Mouse (Mus musculus) limb, embryonic 11.5 days (tissue): ENCODE measurements around the gene Sept12. TPM values are rescaled to one million over a fixed set of nuclear protein-coding genes. Genes with fewer than 3 reads are reported as not detected.

Experiments
- ATAC-seq: fragments of 200-750 bp; cut with Nextera tagmentation; 2 replicates; pipeline ENCODE4 v1.8.0; 2017; ENCODE audit warnings: low read depth; ENCODE audit not compliant: insufficient number of reproducible peaks, low FRiP score, low TSS enrichment
- DNase-seq: peaks from one replicate; pipeline ENCODE4 v3.0.0-alpha.2; 2015; ENCODE audit warnings: low spot score
- H3K27ac ChIP-seq: fragments of 300-500 bp; sonication (generic); replicated peaks from 2 replicates; pipeline ENCODE4 v1.5.1; 2014; ENCODE audit warnings: low read depth, mild to moderate bottlenecking, low read length
- H3K27me3 ChIP-seq: fragments of 300-500 bp; sonication (generic); 2 replicates; pipeline ENCODE4 v1.6.1; 2014; ENCODE audit warnings: mild to moderate bottlenecking, low read length, mixed read lengths; ENCODE audit not compliant: control insufficient read depth, insufficient read depth
- H3K36me3 ChIP-seq: fragments of 300-500 bp; sonication (generic); 2 replicates; pipeline ENCODE4 v1.6.1; 2014; ENCODE audit warnings: mild to moderate bottlenecking, low read length, moderate library complexity, mixed read lengths; ENCODE audit not compliant: control insufficient read depth, insufficient read depth
- H3K4me1 ChIP-seq: fragments of 300-500 bp; sonication (generic); 2 replicates; pipeline ENCODE4 v1.6.1; 2014; ENCODE audit warnings: low read length, mixed read lengths; ENCODE audit not compliant: control insufficient read depth, insufficient read depth
- H3K4me2 ChIP-seq: fragments of 300-500 bp; sonication (generic); 2 replicates; pipeline ENCODE4 v1.6.1; 2014; ENCODE audit warnings: low read depth, mild to moderate bottlenecking, moderate library complexity; ENCODE audit not compliant: severe bottlenecking
- H3K4me3 ChIP-seq: fragments of 300-500 bp; sonication (generic); 2 replicates; pipeline ENCODE4 v1.5.1; 2014; ENCODE audit warnings: low read depth, low read length
- H3K9ac ChIP-seq: fragments of 300-500 bp; sonication (generic); 2 replicates; pipeline ENCODE4 v1.6.1; 2014; ENCODE audit warnings: mild to moderate bottlenecking, low read length
- H3K9me3 ChIP-seq: fragments of 300-500 bp; sonication (generic); 2 replicates; pipeline ENCODE4 v1.6.1; 2016; ENCODE audit warnings: low read length; ENCODE audit not compliant: control insufficient read depth
- WGBS: fragments of 180-500 bp; shearing (Covaris S2); extraction: QIAGEN DNeasy Blood & Tissue Kit; methylation state at CpG from one replicate; pipeline ENCODE4 v1.1.7; 2014; 5-methylcytosine and 5-hydroxymethylcytosine counted together
- polyA plus RNA-seq: library from polyadenylated mRNA; unstranded; fragments of >200 nt; fragmentation: Nextera tagmentation; extraction: Ambion mirVana; gene quantifications from 2 replicates; pipeline ENCODE4 v1.2.1, GENCODE M21; 2014

Sept12 gene
- polyA plus RNA-seq, result not detected in 2 replicates

DNA sequence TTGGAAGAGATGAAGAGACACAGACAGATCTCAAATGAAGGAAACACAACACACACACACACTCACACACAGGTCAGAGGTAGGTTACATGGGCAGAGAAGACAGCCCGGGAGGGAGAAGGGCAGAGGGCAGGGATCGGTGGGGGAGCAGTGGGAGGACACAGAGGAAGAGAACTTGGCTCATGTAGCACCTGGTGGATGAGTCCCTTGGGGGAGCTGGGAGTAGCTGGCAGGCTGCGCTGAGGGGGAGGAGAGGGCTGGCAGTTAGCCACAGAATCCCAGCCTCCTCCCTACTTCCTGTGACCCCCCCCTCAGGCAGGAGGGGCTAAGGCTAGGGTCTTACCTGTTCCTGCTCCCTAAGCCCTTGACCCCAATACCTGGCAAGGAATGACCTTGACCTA, at the start of gene Sept12:
Gene Sept12, minus strand, starts transcription at position 300 of the 400 bp plus-strand sequence.
- DNase-seq (no peak), ATAC-seq (no peak)
- H3K9ac ChIP-seq, result no peak within 1 kb of the TSS
- no peaks in the 10 kb centered on the region for H3K36me3 ChIP-seq
- no peaks in the 10 kb centered on the region for H3K9me3 ChIP-seq
- H3K27me3 ChIP-seq, result no peaks in the 10 kb centered on the region
- H3K4me3 ChIP-seq, result no peak within 1 kb of the TSS
- WGBS, result 57% methylated on average over 3 of the region's 3 CpGs
- no peak within 1 kb of the TSS for H3K27ac ChIP-seq
- H3K4me1 ChIP-seq, result 0 out of 2 replicates have a peak, but pooled peaks cover 3% of the 10 kb centered on the region
- no peak within 1 kb of the TSS for H3K4me2 ChIP-seq

DNA sequence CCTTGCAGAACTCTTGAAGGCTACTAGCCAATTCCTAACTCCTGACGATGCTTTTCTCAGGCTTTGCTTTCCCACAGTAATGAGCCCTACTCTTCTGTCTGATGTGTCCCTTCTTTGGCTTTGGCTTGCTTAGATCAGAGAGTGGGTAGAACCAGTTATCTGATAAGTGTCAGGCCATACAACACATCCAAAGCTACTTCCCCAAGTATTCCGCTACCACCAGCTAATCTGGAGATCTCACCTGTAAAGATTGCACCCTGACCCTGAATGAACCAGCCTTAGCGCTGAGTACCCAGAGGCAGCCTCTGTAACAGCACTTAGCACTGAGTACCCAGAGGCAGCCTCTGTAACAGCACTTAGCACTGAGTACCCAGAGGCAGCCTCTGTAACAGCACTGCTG, 47.7 kb upstream of the Sept12 start:
- Histone ChIP-seq H3K36me3 (peaks cover 14% of the 10 kb centered on the region), H3K9ac (no peak overlapping the region), H3K27me3 (no peaks in the 10 kb centered on the region), H3K4me3 (no peak overlapping the region), H3K4me1 (peaks cover 4% of the 10 kb centered on the region; the same call in 1 of the 2 replicates), H3K27ac (no peak overlapping the region), H3K9me3 (no peaks in the 10 kb centered on the region), H3K4me2 (no peak overlapping the region)
- DNase-seq (no peak), ATAC-seq (no peak)
- WGBS, result 96% methylated on average over 3 of the region's 3 CpGs

DNA sequence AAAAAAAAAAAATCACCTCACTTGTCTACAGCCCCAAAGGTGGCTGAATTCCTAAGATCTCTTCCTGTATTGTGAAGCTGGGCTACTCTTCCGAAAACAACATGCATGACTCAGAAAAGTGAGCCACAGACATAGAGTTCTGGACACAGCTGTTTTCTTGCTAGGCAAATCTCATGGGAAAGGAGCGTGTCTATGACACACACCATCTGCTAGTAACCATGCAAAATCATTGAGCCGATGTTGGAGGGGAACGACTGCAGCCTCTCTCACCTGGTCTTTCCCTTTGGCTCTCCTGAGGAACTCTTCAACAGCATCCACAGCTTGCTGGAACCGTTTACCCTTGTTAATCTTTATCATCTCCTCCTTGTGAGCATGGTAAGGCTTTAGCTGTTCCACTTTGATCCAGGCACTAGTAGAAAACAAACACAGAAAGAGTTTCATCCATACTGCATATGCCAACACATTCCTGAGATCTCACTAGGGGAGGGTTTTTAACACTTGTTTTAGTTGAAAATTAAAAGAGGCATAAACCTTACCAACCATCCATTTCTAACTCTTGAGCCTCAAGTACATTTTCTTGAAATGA, 39.1 kb upstream of the Sept12 start:
- ATAC-seq, result no peak
- H3K9me3 ChIP-seq, result no peaks in the 10 kb centered on the region
- H3K36me3 ChIP-seq, result peaks cover 44% of the 10 kb centered on the region
- no peak overlapping the region for H3K4me3 ChIP-seq
- H3K27me3 ChIP-seq, result no peaks in the 10 kb centered on the region
- H3K4me1 ChIP-seq, result no peaks in the 10 kb centered on the region
- H3K9ac ChIP-seq, result no peak overlapping the region
- no peak overlapping the region for H3K27ac ChIP-seq
- DNase-seq, result no peak
- 93% methylated on average over 5 of the region's 5 CpGs for WGBS
- H3K4me2 ChIP-seq, result no peak overlapping the region

DNA sequence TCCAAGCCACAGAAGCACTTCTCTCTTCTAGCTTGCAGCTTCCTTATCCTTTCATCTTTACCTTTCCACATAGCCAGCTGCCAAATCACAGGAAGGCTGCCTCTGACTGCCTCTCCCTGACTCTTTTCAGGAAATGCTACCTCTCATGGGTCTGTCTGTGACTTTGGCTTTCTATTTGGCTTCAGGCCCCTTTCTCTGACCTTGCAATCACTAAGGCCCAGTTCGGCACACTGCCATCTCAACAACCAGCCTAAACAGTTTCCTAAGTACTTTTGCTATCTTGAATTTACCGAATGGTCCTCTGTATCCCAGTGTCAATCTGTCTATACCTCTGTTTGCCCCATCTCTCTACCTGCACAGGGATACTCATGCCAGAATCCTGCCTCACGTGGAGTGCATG, 37.9 kb upstream of the Sept12 start:
- no peaks in the 10 kb centered on the region for H3K27me3 ChIP-seq
- DNase-seq (no peak), ATAC-seq (no peak)
- 97% methylated on average over 3 of the region's 3 CpGs for WGBS
- H3K9ac ChIP-seq, result no peak overlapping the region
- no peak overlapping the region for H3K4me3 ChIP-seq
- H3K36me3 ChIP-seq, result peaks cover 48% of the 10 kb centered on the region
- H3K27ac ChIP-seq, result no peak overlapping the region
- no peaks in the 10 kb centered on the region for H3K9me3 ChIP-seq
- H3K4me1 ChIP-seq, result no peaks in the 10 kb centered on the region
- H3K4me2 ChIP-seq, result no peak overlapping the region

DNA sequence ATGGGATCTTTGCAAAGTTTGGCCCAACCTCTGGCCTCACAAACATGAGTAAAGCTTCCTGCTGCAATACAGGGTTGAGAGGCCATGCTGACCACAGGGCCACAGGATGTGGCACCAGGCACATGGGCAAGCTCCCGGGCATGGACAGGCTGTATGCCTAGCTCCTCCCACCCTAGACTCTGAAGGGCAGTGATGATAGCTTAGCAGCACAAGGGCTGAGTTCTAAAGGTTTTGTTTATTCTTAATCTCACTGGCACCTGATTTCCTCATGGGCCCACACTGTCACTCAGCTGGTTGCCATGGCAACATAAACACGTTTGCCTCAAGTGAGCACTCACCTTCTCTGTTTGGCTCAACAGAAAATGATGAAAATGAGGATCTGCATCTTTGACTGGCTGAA, 32.2 kb upstream of the Sept12 start:
- Histone ChIP-seq H3K27me3 (no peaks in the 10 kb centered on the region), H3K9me3 (no peaks in the 10 kb centered on the region), H3K4me1 (no peaks in the 10 kb centered on the region), H3K9ac (no peak overlapping the region), H3K36me3 (peaks cover 41% of the 10 kb centered on the region), H3K27ac (no peak overlapping the region), H3K4me2 (no peak overlapping the region), H3K4me3 (no peak overlapping the region)
- no peak for ATAC-seq
- DNase-seq, result no peak
- 81% methylated on average over 2 of the region's 2 CpGs for WGBS

DNA sequence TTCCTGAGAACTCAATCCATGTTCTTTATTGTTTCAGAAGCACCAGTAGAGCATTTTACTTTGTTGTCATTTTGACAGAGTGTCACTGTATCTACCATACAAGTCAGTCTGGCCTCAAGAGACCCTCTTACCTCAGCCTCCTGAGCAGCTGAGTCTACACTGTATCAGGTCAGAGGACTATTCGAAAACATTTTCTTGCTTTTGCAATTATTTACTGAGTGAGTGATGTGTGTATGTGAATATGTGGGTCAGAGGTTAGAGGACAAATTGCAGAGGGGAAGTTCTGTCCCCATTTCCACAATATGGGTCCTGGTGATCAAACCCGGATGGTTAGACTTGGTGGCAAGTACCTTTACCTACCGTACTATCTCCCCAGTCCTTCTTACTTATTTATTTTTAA, 26.4 kb upstream of the Sept12 start:
- H3K9me3 ChIP-seq, result no peaks in the 10 kb centered on the region
- DNase-seq (no peak), ATAC-seq (no peak)
- no peak overlapping the region for H3K9ac ChIP-seq
- H3K27me3 ChIP-seq, result no peaks in the 10 kb centered on the region
- peaks cover 33% of the 10 kb centered on the region for H3K36me3 ChIP-seq
- no peaks in the 10 kb centered on the region for H3K4me1 ChIP-seq
- H3K4me2 ChIP-seq, result no peak overlapping the region
- 93% methylated on average over 3 of the region's 3 CpGs for WGBS
- H3K27ac ChIP-seq, result no peak overlapping the region
- H3K4me3 ChIP-seq, result no peak overlapping the region

DNA sequence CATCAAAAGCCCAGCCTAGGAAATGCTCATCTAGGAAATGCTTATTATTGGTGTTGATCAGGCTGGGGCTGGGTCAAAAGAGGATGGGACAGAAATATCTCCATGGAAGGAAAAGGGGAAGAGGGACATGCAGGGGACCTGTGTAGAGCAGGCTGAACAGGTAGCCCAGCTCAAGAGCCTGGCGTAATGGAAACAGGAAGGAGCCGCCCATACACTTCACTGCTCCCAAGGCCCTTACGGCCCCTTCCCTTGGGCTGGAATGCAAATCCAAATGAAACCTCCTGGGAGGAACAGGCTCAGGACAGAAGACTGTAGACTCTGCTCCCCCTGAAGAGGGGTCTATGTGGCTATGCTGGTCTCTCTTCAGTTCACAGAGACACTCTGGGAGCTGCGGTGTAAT, 16.9 kb upstream of the Sept12 start:
- no peak overlapping the region for H3K4me2 ChIP-seq
- ATAC-seq (no peak), DNase-seq (no peak)
- H3K27ac ChIP-seq, result no peak overlapping the region
- no peak overlapping the region for H3K4me3 ChIP-seq
- H3K9me3 ChIP-seq, result no peaks in the 10 kb centered on the region
- no peak overlapping the region for H3K9ac ChIP-seq
- no peaks in the 10 kb centered on the region for H3K27me3 ChIP-seq
- WGBS, result 96% methylated on average over 4 of the region's 4 CpGs
- peaks cover 27% of the 10 kb centered on the region for H3K36me3 ChIP-seq
- H3K4me1 ChIP-seq, result peaks cover 9% of the 10 kb centered on the region

DNA sequence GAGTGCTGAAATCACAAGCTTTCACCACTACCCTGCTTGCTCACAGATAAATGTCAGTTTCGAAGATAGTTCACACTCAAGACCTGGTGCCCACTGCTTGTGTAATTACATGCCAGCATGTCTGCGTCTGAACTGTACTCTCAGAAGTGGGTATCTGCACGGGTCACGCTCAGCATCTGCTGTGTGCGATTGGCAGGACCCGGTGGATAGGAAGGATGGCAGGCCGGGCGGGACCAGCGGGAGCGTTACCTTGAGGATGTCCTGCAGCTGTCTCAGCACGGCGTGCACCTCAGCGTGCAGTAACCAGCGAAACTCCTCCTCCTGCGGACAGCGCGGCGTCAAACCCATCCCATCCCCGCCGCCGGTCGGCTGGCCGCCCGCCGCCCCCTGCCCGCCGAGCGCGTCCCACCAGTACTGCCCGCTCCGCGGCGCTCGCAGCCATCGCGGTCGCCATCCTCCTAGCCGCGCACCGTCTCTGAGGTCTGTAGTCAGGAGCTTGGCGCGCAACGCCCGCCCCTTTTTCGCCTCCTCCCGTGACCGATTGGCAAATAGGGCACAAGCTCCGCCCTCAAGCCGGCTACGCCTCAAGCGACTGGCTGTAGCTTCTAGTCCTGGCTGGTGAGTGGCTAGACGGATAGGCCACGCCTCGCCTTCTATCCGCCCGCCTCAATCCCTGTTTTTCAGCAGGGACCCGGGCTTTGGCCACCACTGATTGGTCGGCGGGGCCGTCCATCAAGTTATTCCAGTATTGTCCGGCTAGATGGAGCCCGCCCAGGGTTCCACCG, 15.6 kb upstream of the Sept12 start, which contains the start of gene Rogdi:
Gene Rogdi, minus strand, starts transcription at position 500 of the 785 bp plus-strand sequence.
- peak within 1 kb of the TSS; percentile 59 for H3K4me3 ChIP-seq
- peaks cover 17% of the 10 kb centered on the region for H3K36me3 ChIP-seq
- WGBS, result under 1% methylated on average over 62 of the region's 63 CpGs
- H3K9ac ChIP-seq, result peak within 1 kb of the TSS; percentile 67
- peak; percentile 99 for ATAC-seq
- no peak within 1 kb of the TSS for H3K27ac ChIP-seq
- no peaks in the 10 kb centered on the region for H3K9me3 ChIP-seq
- peak within 1 kb of the TSS; percentile 71 for H3K4me2 ChIP-seq
- DNase-seq, result peak; percentile 100
- peaks cover 9% of the 10 kb centered on the region for H3K4me1 ChIP-seq
- H3K27me3 ChIP-seq, result no peaks in the 10 kb centered on the region
